Mouse (Mus musculus) megakaryocyte, embryonic 14.5 days (primary cell): ENCODE data around the gene Rtn4rl2. TPM values are rescaled to one million over a fixed set of nuclear protein-coding genes. Genes with fewer than 3 reads are reported as not detected.
A peak's percentile ranks its signal among the peaks of the same experiment; 100 is the strongest.

Source experiments
- H3K27me3 ChIP-seq: replicated peaks from 2 replicates; pipeline ENCODE3; 2012; ENCODE audit warnings: inconsistent platforms
- H3K36me3 ChIP-seq: replicated peaks from 2 replicates; pipeline ENCODE3; 2012; ENCODE audit warnings: low read length, inconsistent platforms, mixed read lengths
- H3K4me1 ChIP-seq: 2 replicates; pipeline ENCODE4 v1.6.1; 2012; ENCODE audit warnings: inconsistent platforms
- H3K4me3 ChIP-seq: replicated peaks from 2 replicates; pipeline ENCODE3; 2012; ENCODE audit warnings: moderate library complexity, mild to moderate bottlenecking, inconsistent platforms
- H3K9me3 ChIP-seq: 2 replicates; pipeline ENCODE4 v1.6.1; 2012; ENCODE audit warnings: inconsistent platforms
- FLI1 ChIP-seq: IDR thresholded peaks from 2 replicates; pipeline ENCODE4 v1.6.1; 2012; ENCODE audit warnings: low read length, inconsistent platforms, mixed read lengths
- GATA1 ChIP-seq: IDR thresholded peaks from 3 replicates; pipeline ENCODE4 v1.6.1; 2012; ENCODE audit warnings: mixed read lengths, low read length, inconsistent platforms, borderline replicate concordance
- polyA plus RNA-seq: library from polyadenylated mRNA; stranded (reverse); fragments of >175 nt; gene quantifications from 2 replicates; pipeline ENCODE4 v1.2.3, GENCODE M21; 2012; ENCODE audit warnings: low replicate concordance; ENCODE audit not compliant: insufficient read depth

Rtn4rl2 gene
- polyA plus RNA-seq, 1 experiment: 2.7 TPM

DNA sequence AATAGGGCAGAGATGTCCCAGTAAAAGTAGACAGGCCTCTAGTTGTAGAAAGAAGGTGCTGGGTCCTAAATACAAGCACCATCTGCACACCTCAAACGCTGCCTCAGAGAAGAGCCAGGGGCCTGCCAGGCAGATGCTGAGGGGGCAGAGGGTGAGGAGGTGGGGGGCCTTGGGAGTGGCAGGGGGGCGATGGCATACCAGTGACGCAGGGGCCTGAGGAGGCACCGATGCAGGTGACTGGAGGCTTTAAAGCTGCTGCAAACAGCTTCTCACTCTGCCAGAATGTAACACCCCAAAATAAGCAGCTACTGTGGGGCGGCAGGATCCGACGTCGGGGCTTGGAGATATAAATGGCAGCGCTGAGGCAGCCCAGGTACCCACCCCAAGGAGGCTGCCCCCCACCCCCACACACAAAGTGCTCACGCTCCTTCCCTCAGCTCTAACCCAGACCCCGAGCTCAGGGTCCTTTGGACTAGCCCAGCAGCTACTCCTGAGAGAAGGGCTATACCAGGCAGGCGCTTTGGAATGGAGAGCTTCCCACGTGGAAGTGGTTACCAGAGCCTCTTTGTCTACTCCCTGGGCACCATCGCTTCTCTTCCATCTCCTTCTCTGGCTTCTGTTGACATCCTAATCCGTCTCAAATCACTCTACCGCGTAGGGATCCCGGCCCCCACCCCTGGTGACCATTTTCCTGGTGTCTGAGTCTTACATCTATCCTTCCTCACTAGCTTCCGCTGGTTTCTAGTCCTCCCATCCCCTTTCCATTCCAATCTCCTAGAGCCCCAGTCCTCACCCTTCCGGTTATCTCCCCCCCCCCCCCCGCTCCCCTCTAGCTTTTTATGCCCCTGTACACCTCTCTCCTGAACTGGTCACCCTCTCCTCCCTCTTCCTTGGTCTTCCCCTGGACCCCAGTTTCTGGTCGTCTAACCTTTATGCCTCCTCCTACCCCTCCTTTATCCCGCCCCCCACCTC is 1.1 kb downstream of the Rtn4rl2 start:
- no peak overlapping the region for H3K4me3 ChIP-seq
- no peak for TF ChIP-seq GATA1
- TF ChIP-seq FLI1: no peak
- peaks cover 55% of the 10 kb centered on the region for H3K4me1 ChIP-seq
- no peaks in the 10 kb centered on the region for H3K36me3 ChIP-seq
- peaks cover 93% of the 10 kb centered on the region for H3K27me3 ChIP-seq
- H3K9me3 ChIP-seq: no peaks in the 10 kb centered on the region

DNA sequence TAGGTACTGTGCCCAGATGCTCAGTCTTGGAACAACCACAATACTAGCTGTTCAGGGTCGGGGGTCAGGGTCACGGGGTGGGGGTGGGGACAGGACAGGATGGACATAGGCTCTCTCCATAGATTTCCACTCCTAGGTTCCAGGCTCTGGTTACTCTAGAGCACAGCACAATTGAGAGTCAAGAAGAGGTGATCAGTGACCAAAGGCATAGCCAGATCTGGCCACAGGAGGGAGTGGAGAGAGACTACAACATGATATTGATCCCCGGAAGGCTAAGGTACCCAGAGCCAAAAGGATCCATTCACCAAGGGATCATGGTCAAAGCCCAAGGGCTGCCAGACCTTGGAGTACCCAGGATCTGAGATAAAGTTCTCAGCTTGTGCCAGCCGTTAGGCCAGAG is 1.9 kb downstream of the Rtn4rl2 start:
- TF ChIP-seq FLI1 (no peak), GATA1 (no peak)
- H3K4me3 ChIP-seq: no peak overlapping the region
- peaks cover 97% of the 10 kb centered on the region for H3K27me3 ChIP-seq
- no peaks in the 10 kb centered on the region for H3K9me3 ChIP-seq
- H3K36me3 ChIP-seq: no peaks in the 10 kb centered on the region
- H3K4me1 ChIP-seq: peaks cover 54% of the 10 kb centered on the region

DNA sequence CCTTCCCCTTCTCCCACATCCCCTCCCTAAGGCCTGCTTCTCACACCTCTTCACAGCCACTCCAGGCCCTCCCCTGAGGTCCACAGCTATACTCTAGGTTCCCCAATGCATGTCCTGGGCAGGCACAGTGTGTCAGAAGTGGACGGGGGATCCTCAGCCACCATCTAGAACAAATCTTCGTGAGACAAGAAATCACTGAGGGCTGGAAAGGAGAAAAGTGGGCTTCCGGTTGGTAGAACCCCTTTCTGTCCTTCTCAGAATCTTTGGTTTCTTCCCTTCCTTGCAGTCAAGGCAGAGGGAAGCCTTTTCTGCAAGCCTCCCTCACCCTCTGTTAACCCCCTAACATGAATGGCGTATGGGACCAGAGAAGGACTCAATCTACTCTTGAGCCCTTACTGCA is 2.6 kb downstream of the Rtn4rl2 start:
- peaks cover 47% of the 10 kb centered on the region for H3K4me1 ChIP-seq
- no peak overlapping the region for H3K4me3 ChIP-seq
- H3K36me3 ChIP-seq: no peaks in the 10 kb centered on the region
- H3K9me3 ChIP-seq: no peaks in the 10 kb centered on the region
- peaks cover 95% of the 10 kb centered on the region for H3K27me3 ChIP-seq
- no peak for TF ChIP-seq GATA1
- TF ChIP-seq FLI1: no peak

DNA sequence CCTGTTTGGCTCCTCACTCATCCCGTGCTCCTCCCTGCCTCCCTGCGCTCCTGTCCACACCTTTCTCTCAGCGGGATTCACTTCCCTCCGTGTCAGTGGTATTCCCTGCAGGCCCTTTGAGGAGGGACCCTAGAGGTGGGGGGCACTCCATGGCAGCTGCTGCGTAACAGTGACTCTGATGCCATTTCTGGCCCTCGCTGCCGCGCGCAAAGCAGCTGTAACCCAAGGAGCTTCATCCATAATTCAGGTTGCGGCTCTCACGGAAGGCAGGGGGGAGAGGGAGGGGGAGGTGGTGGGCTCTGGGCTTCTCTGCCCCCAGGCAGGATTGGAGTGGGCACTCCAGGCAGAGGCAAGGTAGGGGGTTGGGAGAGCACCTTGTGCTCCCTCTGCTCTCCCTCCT is 3.0 kb downstream of the Rtn4rl2 start:
- Histone ChIP-seq H3K36me3 (no peaks in the 10 kb centered on the region), H3K4me1 (peaks cover 43% of the 10 kb centered on the region), H3K4me3 (peak overlapping the region; percentile 53), H3K27me3 (peaks cover 94% of the 10 kb centered on the region), H3K9me3 (no peaks in the 10 kb centered on the region)
- TF ChIP-seq FLI1 (no peak), GATA1 (no peak)

DNA sequence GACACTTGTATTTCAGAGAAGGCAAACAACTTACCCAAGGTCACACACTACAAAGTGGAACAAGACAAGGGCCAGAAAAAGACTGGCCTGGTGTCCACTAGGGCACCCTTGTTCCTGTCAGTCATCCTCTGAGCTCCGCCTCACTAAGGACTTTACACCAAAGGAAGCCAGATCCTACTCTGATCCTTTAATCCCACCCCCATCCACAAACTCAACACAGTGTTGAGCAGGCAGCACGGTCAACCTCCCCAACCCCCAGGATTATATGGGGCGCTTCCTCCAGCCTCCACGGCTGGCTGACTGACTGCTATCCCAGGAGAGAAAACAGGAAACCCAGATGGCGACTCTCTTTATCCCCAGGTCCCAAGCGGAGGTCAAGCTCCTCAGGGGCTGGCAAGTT is 3.4 kb downstream of the Rtn4rl2 start:
- peak overlapping the region; percentile 5 for H3K4me3 ChIP-seq
- no peaks in the 10 kb centered on the region for H3K9me3 ChIP-seq
- peaks cover 39% of the 10 kb centered on the region for H3K4me1 ChIP-seq
- TF ChIP-seq GATA1: no peak
- no peak for TF ChIP-seq FLI1
- peaks cover 94% of the 10 kb centered on the region for H3K27me3 ChIP-seq
- no peaks in the 10 kb centered on the region for H3K36me3 ChIP-seq

DNA sequence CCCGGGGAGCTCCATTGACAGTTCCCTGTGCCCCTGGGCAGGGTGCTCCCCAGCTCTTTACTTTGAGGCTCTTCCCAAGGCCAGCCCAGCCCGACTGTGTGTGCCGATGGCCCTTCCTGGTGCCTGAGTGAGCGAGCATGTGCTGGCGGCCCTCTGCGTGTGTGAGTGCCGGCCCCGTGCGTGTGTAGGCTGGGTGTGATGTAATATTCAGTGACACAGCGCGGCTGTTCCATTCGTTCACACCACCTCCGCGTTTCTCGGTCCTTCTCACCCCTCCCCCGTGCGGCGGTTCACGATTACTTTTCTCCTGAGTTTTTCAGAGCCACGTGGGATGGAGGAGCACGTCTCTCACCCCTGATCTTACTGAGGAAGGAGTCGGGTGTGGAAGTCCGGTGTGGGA is 3.9 kb downstream of the Rtn4rl2 start:
- peak overlapping the region; percentile 79 for H3K4me3 ChIP-seq
- no peaks in the 10 kb centered on the region for H3K36me3 ChIP-seq
- H3K9me3 ChIP-seq: no peaks in the 10 kb centered on the region
- peaks cover 94% of the 10 kb centered on the region for H3K27me3 ChIP-seq
- H3K4me1 ChIP-seq: peaks cover 35% of the 10 kb centered on the region
- TF ChIP-seq GATA1 (no peak), FLI1 (no peak)

DNA sequence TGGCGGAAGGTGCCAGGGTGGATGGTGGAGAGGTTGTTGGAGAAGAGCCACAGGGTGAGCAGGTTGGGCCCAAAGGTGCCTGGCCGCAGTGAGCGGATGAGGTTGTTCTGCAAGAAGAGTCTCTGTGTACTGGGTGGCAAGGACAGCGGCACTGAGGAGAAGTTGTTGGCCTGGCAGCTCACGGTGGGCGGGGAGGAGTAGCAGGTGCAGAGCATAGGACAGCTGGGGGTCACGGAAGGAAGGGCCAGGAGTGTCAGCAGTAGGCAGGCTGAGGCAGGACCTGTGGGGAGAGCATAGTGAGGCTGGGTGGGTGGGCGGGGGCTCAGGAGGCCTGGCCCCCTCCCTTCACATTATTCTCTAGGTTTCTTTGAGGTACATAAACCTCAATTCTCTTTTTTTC is 5.9 kb downstream of the Rtn4rl2 start:
- Histone ChIP-seq H3K4me3 (no peak overlapping the region), H3K9me3 (no peaks in the 10 kb centered on the region), H3K27me3 (peaks cover 93% of the 10 kb centered on the region), H3K36me3 (no peaks in the 10 kb centered on the region), H3K4me1 (peaks cover 16% of the 10 kb centered on the region)
- no peak for TF ChIP-seq FLI1
- no peak for TF ChIP-seq GATA1

DNA sequence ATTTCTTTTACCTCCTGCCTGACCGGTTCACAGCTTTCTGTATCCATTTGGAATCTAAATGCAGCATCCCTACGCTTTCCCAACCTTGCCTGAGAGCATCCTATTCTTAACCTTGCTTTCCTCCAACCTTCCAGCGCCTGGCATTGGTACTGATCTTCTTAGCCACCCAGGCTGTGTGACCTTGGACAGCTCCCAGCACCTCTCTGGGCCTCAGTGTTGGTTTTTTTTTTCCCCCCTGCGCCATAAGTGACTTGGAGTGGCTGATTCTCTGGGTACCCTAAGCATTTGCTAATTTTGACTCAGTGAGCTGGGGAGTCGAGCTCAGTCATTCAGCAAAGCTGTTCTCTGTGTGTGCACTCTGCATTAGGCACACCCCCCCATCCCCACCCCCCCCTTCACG is 10.7 kb downstream of the Rtn4rl2 start:
- Histone ChIP-seq H3K27me3 (peaks cover 93% of the 10 kb centered on the region), H3K4me1 (peaks cover 14% of the 10 kb centered on the region)
- TF ChIP-seq GATA1: no peak
- TF ChIP-seq FLI1: no peak

DNA sequence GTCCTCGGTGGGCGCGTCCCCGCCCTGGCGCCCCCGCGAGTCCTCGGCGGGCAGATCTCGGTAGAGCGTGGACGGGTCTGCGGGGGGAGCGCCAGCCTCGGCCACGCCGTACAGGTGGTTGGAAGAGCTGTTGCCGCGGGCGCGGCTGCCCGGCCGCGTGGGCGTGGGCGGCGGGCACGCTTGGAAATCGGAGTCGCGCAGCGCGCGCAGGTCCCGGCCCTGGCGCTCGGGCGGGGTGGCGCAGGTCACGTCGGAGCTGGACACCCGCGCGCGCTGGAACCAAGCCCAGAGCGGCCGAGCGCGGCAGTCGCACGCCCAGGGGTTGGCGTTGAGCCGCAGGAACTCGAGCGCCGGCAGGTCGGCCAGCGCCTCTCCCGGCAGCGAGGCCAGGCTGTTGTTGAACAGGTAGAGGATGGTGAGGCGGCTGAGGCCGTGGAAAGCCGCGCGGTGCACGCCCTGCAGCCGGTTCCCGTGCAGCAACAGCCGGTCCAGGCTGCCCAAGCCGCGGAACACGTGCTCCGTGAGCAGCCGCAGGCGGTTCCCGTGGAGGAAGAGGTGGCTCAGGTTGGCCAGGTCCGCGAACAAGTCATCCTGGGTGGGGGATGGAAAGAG is 14.3 kb downstream of the Rtn4rl2 start:
- Histone ChIP-seq H3K9me3 (no peaks in the 10 kb centered on the region), H3K4me1 (peaks cover 30% of the 10 kb centered on the region), H3K36me3 (no peaks in the 10 kb centered on the region), H3K4me3 (peak overlapping the region; percentile 82), H3K27me3 (peaks cover 98% of the 10 kb centered on the region)
- no peak for TF ChIP-seq GATA1
- TF ChIP-seq FLI1: no peak

More for the DNA sequence above, 10.7 kb downstream of the Rtn4rl2 start:
- no peaks in the 10 kb centered on the region for H3K9me3 ChIP-seq
- H3K36me3 ChIP-seq: no peaks in the 10 kb centered on the region
- H3K4me3 ChIP-seq: no peak overlapping the region

DNA sequence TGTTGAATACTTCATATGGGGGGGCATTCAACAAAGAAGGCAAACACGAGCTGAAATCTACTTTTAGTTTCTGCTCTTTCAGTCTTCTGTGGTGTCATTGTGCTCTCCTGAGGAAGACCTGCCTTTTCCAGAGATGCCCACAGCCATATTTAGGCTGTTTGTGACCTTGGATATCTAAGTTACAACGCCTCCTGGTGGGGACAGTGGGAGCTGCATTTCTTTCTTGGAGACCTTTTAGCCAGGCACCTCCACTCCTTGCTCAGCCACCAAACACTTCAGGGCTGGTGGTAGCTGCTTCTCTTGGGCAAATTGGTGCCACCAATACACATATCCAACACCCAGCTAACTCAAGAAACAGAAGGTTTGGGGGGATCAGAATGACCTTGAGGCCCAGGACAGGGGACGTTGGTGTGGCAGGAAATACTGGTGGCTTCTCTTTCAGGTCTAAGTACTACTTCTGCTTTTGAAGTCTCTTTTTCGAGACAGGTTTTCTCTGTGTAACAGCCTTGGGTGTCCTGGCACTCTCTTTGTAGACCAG is 15.8 kb downstream of the Rtn4rl2 start:
- peaks cover 41% of the 10 kb centered on the region for H3K4me1 ChIP-seq
- H3K4me3 ChIP-seq: no peak overlapping the region
- no peak for TF ChIP-seq FLI1
- no peak for TF ChIP-seq GATA1
- H3K27me3 ChIP-seq: peaks cover 98% of the 10 kb centered on the region
- no peaks in the 10 kb centered on the region for H3K9me3 ChIP-seq
- no peaks in the 10 kb centered on the region for H3K36me3 ChIP-seq
